Mouse (Mus musculus): ENCODE measurements around the gene Pde4c.

DNA sequence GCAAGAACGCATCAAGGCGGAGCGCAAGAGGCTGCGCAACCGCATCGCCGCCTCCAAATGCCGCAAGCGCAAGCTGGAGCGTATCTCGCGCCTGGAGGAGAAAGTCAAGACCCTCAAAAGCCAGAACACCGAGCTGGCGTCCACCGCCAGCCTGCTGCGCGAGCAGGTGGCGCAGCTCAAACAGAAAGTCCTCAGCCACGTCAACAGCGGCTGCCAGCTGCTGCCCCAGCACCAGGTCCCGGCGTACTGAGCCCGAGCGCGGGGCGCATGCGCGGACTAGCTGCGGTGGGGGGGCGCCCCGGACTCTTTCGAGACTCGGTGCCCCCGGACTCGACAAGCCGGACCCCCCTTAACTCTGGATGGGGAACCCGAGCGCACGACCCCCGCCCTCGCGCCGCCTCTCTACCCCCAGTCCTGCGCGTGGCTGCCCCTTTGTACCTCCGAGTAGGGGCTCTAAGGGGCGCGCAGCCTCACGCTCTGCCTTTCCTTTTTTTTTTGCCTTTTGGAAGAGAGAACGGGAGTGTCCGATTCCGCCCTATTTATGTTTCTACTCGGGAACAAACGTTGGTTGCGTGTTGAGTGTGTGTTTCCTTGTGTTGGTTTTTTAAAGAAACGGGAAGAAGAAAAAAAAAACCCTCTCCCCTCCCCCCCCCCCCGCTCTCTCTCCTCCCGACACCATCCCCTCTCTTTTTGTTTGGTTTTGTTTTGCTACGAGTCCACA, 23.5 kb upstream of the Pde4c start:
- TF ChIP-seq CHD1 (IDR thresholded peaks at IDR 0.05; ENCODE audit: low read depth, low read length), result no peak
- TF ChIP-seq POLR2A (IDR thresholded peaks at IDR 0.05; ENCODE audit: control insufficient read depth in 1 of 2, insufficient read depth in 1 of 2, low read depth in 1 of 2, low read length in 2 of 2, poor library complexity in 1 of 2), result peak; percentile 31 to 46; a peak in 2 of 4 replicates
- TF ChIP-seq USF2 (IDR thresholded peaks at IDR 0.05; ENCODE audit: borderline replicate concordance in 1 of 2, insufficient read depth in 1 of 2, low read depth in 1 of 2, low read length in 2 of 2), result no peak
- TF ChIP-seq MEF2A (IDR thresholded peaks at IDR 0.05; ENCODE audit: extremely low read depth, insufficient replicate concordance, low read depth, low read length, poor library complexity, severe bottlenecking), result no peak
- TF ChIP-seq GABPA (IDR thresholded peaks at IDR 0.05; ENCODE audit: low read depth, low read length), result no peak
- no peak for TF ChIP-seq CTCF (IDR thresholded peaks at IDR 0.05 in 2 of 3, conservative IDR thresholded peaks at IDR 0.05 in 1 of 3; ENCODE audit: control insufficient read depth in 1 of 3, insufficient read depth in 1 of 3, low read depth in 2 of 3, low read length in 3 of 3, poor library complexity in 1 of 3, severe bottlenecking in 1 of 3)
- TF ChIP-seq EP300 (IDR thresholded peaks at IDR 0.05; ENCODE audit: low read depth in 1 of 2, low read length in 2 of 2), result no peak
- TF ChIP-seq KAT2A (conservative IDR thresholded peaks at IDR 0.05; ENCODE audit: low read depth, low read length), result no peak
- TF ChIP-seq MAX (IDR thresholded peaks at IDR 0.05; ENCODE audit: low read length), result no peak
- TF ChIP-seq RCOR1 (IDR thresholded peaks at IDR 0.05; ENCODE audit: low read depth, low read length), result no peak
- TF ChIP-seq SMC3 (IDR thresholded peaks at IDR 0.05; ENCODE audit: low read depth, low read length), result no peak
- peak; percentile 79 for TF ChIP-seq NRF1 (IDR thresholded peaks at IDR 0.05; ENCODE audit: insufficient read depth, low read depth, low read length, poor library complexity, severe bottlenecking)
